Mouse (Mus musculus) brain, embryonic 18.5 days (tissue): ENCODE results near the gene Hcn3.

ENCODE experiments used
- DNase-seq: peaks from one replicate; pipeline ENCODE4 v3.0.0-alpha.2; 2012; ENCODE audit warnings: low read depth, low spot score

Hcn3 gene

GRCm38 (mm10) chr3:89159616-89160344 lies at the start of gene Hcn3:
Gene Hcn3 (minus strand): TSS chr3:89160196.
- no peak for DNase-seq

DNA sequence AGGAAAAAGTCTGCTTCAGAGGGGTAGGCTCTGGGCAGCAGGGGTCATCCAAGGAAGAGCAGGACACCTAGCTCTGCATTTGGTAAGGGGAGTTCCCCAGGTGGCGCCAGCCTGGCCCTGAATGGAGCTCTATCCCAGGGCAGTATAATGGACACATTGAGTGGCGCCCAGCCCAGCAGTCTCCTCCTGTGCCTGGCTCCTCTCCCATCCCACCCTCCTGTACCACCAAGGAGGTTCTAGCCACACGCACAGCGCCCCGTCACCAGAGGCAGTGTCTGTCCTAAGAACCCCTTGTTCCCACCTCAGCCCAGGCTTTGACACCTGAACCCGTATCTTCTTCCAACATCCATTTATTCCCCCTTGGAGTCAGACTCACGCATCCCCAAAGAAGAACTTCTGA lies 49.7 kb upstream of the Hcn3 start:
- no peak for DNase-seq

DNA sequence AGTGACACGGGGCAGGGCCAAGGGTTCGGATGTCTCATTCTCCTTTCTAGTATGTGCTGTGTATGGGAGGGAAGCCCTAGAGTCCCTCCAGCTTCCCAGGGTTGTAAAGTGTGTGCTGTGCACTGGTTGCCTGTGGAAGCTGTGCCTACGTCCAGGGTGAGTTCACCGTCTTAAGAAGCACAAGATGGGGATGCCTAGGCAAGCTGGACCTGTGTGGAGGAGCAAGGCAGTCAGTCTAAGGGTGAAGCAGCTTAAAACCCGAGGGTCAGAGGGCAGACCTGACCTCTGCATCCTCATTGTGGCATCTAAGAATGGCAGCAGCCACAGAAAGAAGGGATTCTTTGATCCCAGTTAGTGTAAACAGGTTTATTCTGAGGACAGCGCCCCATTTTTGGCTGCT lies 48.7 kb upstream of the Hcn3 start:
- DNase-seq = no peak

- DNase-seq = no peak
Measured at GRCm38 (mm10) chr3:89208075-89208657, 48.2 kb upstream of the Hcn3 start.

DNA sequence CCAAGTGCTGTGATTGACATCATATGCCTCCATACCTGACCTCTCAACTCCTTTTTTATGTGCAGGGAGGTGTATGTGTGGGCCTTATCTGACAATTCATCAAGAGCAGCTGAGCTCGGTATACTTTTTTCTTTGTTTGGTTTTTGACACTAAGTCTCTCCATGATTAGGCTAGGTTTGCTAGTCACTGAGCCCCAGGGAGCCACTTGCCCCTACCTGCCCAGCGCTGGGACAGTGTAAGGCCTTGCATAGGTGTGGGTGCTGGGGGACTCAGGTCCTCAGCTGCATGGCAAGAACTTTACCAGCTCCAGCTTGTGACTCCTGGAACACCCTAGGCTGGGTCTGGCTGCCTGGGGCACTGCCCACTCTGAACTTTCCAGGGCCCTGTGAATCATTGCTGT lies 46.7 kb upstream of the Hcn3 start:
- no peak for DNase-seq

- DNase-seq = no peak
Measured at GRCm38 (mm10) chr3:89206079-89206478, 46.1 kb upstream of the Hcn3 start.

DNA sequence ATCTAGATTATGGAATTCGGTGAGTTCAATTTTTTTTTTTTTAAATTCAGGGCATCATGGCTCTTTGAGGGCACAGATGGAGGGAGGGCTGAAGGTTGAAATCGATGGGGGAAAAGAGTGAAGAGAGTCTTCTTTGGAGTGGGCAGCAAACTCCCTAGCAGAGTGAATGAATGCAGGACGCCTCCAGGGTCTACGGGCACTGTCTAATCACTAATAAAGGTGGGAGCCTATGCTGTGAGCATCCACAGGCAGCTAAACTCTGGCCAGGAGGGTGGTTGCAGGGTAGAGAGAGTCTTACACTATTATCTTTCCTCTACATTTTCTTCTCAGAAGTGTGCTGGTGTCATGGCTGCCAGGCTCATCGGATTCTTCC lies 43.1 kb upstream of the Hcn3 start:
- DNase-seq = no peak

- peak; percentile 86 for DNase-seq
Measured at GRCm38 (mm10) chr3:89202253-89203141, 42.5 kb upstream of the Hcn3 start, which contains the start of gene Gba. Gene Gba (plus strand): TSS chr3:89202928.

DNA sequence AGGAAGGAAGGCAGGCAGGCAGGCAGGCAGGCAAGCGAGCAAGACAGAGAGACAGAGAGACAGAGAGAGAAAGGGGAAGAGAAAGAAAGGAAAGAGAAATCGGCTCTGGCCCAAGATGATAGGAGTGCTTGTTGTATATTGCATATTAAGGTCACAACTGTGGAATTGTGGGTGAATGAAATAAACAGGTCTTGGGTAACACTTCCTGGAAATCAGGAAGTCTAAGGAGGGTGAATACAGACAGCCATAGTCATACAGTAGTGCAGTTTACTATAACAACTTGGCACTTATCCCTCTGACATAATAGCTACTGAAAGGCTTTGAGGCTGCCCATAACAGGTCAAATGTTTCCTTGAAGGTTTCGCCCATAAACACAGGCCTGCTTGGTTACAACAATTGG lies 39.8 kb upstream of the Hcn3 start:
- DNase-seq = no peak

GRCm38 (mm10) chr3:89195979-89196877 lies 36.2 kb upstream of the Hcn3 start:
- peak; percentile 76 for DNase-seq

- no peak for DNase-seq
Measured at GRCm38 (mm10) chr3:89193853-89194252, 33.9 kb upstream of the Hcn3 start.

- no peak for DNase-seq
Measured at GRCm38 (mm10) chr3:89193351-89193750, 33.4 kb upstream of the Hcn3 start.

GRCm38 (mm10) chr3:89190436-89190835 lies 30.4 kb upstream of the Hcn3 start:
- no peak for DNase-seq

DNA sequence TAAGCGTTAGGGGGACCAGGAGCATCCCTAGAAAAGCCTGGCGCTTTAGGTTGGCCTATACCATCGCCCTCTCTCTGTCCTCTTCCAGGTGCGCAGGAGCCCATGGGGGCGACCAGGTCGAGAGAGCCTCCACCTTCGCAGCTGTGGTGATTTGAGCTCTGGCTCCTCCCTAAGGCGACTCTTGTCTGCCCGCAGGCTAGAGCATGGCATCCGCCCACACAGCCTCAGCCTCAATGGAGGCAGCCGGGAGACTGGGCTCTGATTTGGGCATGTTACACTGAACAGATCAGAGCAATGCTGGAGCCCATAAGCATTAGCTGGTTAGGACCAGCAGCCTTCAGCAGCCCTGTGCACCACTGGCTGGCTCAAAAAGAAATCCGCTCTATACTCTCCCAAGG lies 28.5 kb upstream of the Hcn3 start:
- DNase-seq = no peak

GRCm38 (mm10) chr3:89187690-89188477 lies 27.9 kb upstream of the Hcn3 start:
- DNase-seq = no peak

DNA sequence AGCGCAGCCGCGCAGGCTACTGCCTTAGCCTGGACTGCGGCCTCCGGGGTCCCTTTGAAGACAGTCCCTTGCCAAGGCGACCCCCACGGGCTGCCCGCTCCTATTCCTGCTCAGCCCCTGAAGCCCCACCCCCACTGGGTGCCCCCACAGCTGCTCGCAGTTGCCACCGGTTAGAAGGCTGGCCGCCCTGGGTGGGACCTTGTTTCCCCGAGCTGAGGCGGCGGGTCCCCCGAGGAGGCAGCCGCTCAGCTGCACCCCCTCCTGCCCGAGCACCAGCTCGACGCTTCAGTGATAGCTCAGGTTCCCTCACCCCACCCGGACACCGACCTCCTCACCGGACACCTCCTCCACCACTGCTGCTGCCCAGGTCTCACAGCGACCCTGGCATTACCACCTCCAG lies 27.2 kb upstream of the Hcn3 start:
- no peak for DNase-seq

GRCm38 (mm10) chr3:89183959-89184315 lies 23.9 kb upstream of the Hcn3 start:
- DNase-seq = no peak

- DNase-seq = peak; percentile 82
Measured at GRCm38 (mm10) chr3:89183058-89183958, 23.3 kb upstream of the Hcn3 start, which contains the start of gene Fam189b. Gene Fam189b (plus strand): TSS chr3:89183143.

GRCm38 (mm10) chr3:89182531-89183057 lies 22.6 kb upstream of the Hcn3 start:
- DNase-seq = no peak
